Mouse (Mus musculus) bone marrow, adult 2 months (tissue): ENCODE data around the gene Cfb. TPM values are rescaled to one million over a fixed set of nuclear protein-coding genes. Genes with fewer than 3 reads are reported as not detected.

Source experiments
- H3K27ac ChIP-seq: fragments of 200-500 bp; 2 replicates; pipeline ENCODE4 v1.5.1; 2012; ENCODE audit warnings: low read depth, mild to moderate bottlenecking, control low read depth, inconsistent platforms, low read length; ENCODE audit not compliant: control insufficient read depth, poor library complexity, insufficient read depth
- H3K4me1 ChIP-seq: fragments of 200-500 bp; 2 replicates; pipeline ENCODE4 v1.6.1; 2011; ENCODE audit warnings: low read length; ENCODE audit not compliant: control insufficient read depth, insufficient read depth
- H3K4me3 ChIP-seq: fragments of 200-500 bp; replicated peaks from 2 replicates; pipeline ENCODE3; 2011; ENCODE audit warnings: mild to moderate bottlenecking, low read depth, low read length, control low read depth; ENCODE audit not compliant: control insufficient read depth
- CTCF ChIP-seq: fragments of 200-500 bp; IDR thresholded peaks from 2 replicates; pipeline ENCODE4 v1.5.1; 2011; ENCODE audit warnings: low read length, control low read depth; ENCODE audit not compliant: control insufficient read depth, insufficient read depth
- POLR2A ChIP-seq: fragments of 200-500 bp; IDR thresholded peaks from 2 replicates; pipeline ENCODE4 v1.6.1; 2011; ENCODE audit warnings: low read depth, mild to moderate bottlenecking, control low read depth, low read length, borderline replicate concordance; ENCODE audit not compliant: control insufficient read depth
- WGBS: fragments of 180-500 bp; shearing (Covaris S2); methylation state at CpG from one replicate; pipeline ENCODE4 v1.1.7; 2018; 5-methylcytosine and 5-hydroxymethylcytosine counted together
- polyA plus RNA-seq: library from polyadenylated mRNA; stranded (reverse); fragments of >200 nt; gene quantifications from 2 replicates; pipeline ENCODE4 v1.2.4, GENCODE M21; 2011; ENCODE audit warnings: low replicate concordance; ENCODE audit not compliant: missing spikeins, insufficient read depth, insufficient read length

Cfb gene
- polyA plus RNA-seq, 1 experiment: 14.5 TPM

- peak overlapping the region; percentile 84 for H3K4me3 ChIP-seq
- WGBS: 2% methylated on average over 34 of the region's 47 CpGs
- peak overlapping the region; percentile 42; the same call in 1 of the 2 replicates for H3K27ac ChIP-seq
Measured at GRCm38 (mm10) chr17:34898706-34899052, 36.4 kb upstream of the Cfb start.

GRCm38 (mm10) chr17:34898160-34898586 is 35.9 kb upstream of the Cfb start, which contains the start of the genes C2 and Ehmt2:
TSS of gene C2 (minus strand) at chr17:34898265.
TSS of gene Ehmt2 (plus strand) at chr17:34898469.
- TF ChIP-seq CTCF: no peak
- TF ChIP-seq POLR2A: peak; percentile 40; the same call in 1 of the 2 replicates
- under 1% methylated on average over 37 of the region's 44 CpGs for WGBS

More at GRCm38 (mm10) chr17:34898706-34899052, 36.4 kb upstream of the Cfb start:
- peaks cover 5% of the 10 kb centered on the region for H3K4me1 ChIP-seq
- TF ChIP-seq CTCF (no peak), POLR2A (no peak)

DNA sequence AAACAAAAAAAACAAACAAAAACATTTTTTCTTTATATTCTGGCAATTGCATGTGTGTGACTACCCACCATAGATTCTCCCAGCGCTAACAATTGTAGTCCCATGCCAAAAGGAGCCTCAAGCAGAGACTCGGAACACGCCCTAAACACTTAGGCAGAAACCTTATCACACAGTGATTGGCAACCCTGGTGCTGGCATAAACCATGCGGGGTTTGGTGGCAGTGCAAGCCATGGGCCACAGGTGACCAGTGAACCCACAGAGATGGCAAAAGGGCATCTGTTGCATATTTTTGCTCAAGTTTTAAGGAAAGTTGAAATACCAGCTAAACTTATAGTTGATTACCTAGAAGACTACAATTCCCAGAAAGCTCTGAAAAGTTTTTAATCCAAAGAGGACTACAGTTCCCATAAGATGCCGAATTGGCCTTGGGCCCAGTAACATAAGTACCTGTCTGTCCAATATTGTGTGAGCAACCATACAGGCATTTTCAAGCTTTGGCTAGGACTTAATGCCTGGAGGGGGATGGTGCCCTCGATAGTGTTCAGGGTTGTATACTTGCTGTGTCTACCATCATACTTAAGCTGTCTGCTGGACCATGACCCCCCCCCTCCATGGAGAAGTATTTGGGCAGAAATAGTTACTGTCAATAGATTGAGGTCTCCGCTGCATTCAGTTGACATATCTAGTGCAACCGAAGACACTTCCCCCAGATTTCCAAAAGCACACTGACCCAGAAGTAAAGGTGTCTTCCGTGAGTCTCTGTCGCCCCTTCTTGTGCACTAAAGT is 35.2 kb upstream of the Cfb start:
- peak overlapping the region; percentile 71; the same call in 1 of the 2 replicates for H3K27ac ChIP-seq
- TF ChIP-seq CTCF: no peak
- TF ChIP-seq POLR2A: no peak
- H3K4me3 ChIP-seq: peak overlapping the region; percentile 56
- WGBS: 14% methylated on average over 10 of the region's 10 CpGs
- H3K4me1 ChIP-seq: peaks cover 5% of the 10 kb centered on the region

More at GRCm38 (mm10) chr17:34898160-34898586, 35.9 kb upstream of the Cfb start, which contains the start of the genes C2 and Ehmt2:
- peak within 1 kb of the TSS; percentile 84 for H3K4me3 ChIP-seq
- peak within 1 kb of the TSS; percentile 76 for H3K27ac ChIP-seq
- H3K4me1 ChIP-seq: peaks cover 5% of the 10 kb centered on the region

GRCm38 (mm10) chr17:34896366-34896765 is 34.0 kb upstream of the Cfb start:
- H3K27ac ChIP-seq: no peak overlapping the region
- H3K4me3 ChIP-seq: no peak overlapping the region
- 45% methylated on average over 17 of the region's 17 CpGs for WGBS
- peaks cover 5% of the 10 kb centered on the region for H3K4me1 ChIP-seq
- TF ChIP-seq CTCF: no peak
- TF ChIP-seq POLR2A: no peak

GRCm38 (mm10) chr17:34895724-34896123 is 33.4 kb upstream of the Cfb start:
- Histone ChIP-seq H3K27ac (no peak overlapping the region), H3K4me3 (no peak overlapping the region), H3K4me1 (peaks cover 5% of the 10 kb centered on the region)
- TF ChIP-seq POLR2A: no peak
- no peak for TF ChIP-seq CTCF
- WGBS: 84% methylated on average over 15 of the region's 15 CpGs

GRCm38 (mm10) chr17:34894801-34895530 is 32.6 kb upstream of the Cfb start:
- Histone ChIP-seq H3K4me1 (peaks cover 5% of the 10 kb centered on the region), H3K4me3 (peak overlapping the region; percentile 64), H3K27ac (peak overlapping the region; percentile 8; the same call in 1 of the 2 replicates)

DNA sequence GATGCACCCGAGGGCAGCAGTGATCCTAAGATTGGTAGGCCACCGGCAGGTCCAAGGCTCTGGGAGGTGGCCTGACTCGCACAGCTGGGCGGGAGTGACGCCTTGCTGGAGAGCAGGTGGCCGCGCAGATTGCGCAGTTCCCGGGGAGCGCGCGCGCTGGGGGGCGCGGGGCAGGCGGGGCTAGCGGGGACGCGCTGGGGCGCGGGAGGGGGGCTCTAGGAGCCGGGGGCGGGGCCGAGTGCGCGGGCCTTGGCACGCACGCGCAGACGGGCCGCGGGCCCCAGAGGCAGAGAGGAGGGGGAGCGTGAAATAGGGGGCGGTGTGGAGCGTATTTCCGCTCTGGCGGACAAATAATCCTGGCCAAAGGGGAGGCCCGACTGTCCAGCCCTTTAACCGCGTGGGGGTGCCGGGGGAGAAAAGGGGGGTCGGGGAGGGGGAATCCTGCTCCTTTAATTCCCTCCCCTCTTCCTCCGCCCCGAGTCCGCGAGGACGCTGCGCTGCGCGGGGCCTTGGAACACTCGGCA is 31.8 kb upstream of the Cfb start:
- TF ChIP-seq POLR2A (0 out of 2 replicates have a peak, but pooled peaks have one; percentile 55), CTCF (0 out of 2 replicates have a peak, but pooled peaks have one; percentile 19)
- Histone ChIP-seq H3K4me3 (peak overlapping the region; percentile 77), H3K4me1 (peaks cover 5% of the 10 kb centered on the region), H3K27ac (peak overlapping the region; percentile 2)
- under 1% methylated on average over 51 of the region's 51 CpGs for WGBS

More at GRCm38 (mm10) chr17:34894801-34895530, 32.6 kb upstream of the Cfb start:
- WGBS: 14% methylated on average over 51 of the region's 51 CpGs
- TF ChIP-seq CTCF (no peak), POLR2A (0 out of 2 replicates have a peak, but pooled peaks have one; percentile 40)

- 81% methylated on average over 12 of the region's 12 CpGs for WGBS
- peaks cover 6% of the 10 kb centered on the region for H3K4me1 ChIP-seq
- no peak for TF ChIP-seq POLR2A
- no peak for TF ChIP-seq CTCF
- H3K27ac ChIP-seq: no peak overlapping the region; the same call in 1 of the 2 replicates
- no peak overlapping the region for H3K4me3 ChIP-seq
Measured at GRCm38 (mm10) chr17:34893072-34893824, 30.9 kb upstream of the Cfb start.
